Mouse (Mus musculus) liver, embryonic 14.5 days (tissue): Measurements from ENCODE around the gene Olfr727. TPM values are rescaled to one million over a fixed set of nuclear protein-coding genes. Genes with fewer than 3 reads are reported as not detected.

Source experiments
- ATAC-seq: fragments of 200-750 bp; cut with Nextera tagmentation; 2 replicates; pipeline ENCODE4 v1.8.0; 2017; ENCODE audit warnings: moderate number of reproducible peaks, mild to moderate bottlenecking, moderate library complexity; ENCODE audit not compliant: insufficient read depth
- DNase-seq, 3 experiments: peaks; one replicate each; pipeline ENCODE4 v3.0.0-alpha.2; 2012 to 2013; ENCODE audit warnings: low read depth in 3 of 3, low spot score in 3 of 3
- H3K27ac ChIP-seq: fragments of 300-500 bp; sonication (generic); 2 replicates; pipeline ENCODE4 v1.5.1; 2014; ENCODE audit warnings: moderate library complexity, mild to moderate bottlenecking, control low read depth, inconsistent platforms
- H3K27me3 ChIP-seq: fragments of 300-500 bp; sonication (generic); 2 replicates; pipeline ENCODE4 v1.6.1; 2014; ENCODE audit warnings: mild to moderate bottlenecking, low read length, moderate library complexity; ENCODE audit not compliant: control insufficient read depth, insufficient read depth
- H3K36me3 ChIP-seq: fragments of 300-500 bp; sonication (generic); replicated peaks from 2 replicates; pipeline ENCODE4 v1.6.1; 2014; ENCODE audit warnings: low read depth; ENCODE audit not compliant: control insufficient read depth, insufficient read depth
- H3K4me1 ChIP-seq, 2 experiments: fragments of 200-500 bp in 1 of 2; fragments of 300-500 bp in 1 of 2; sonication (generic) in 1 of 2; replicated peaks; 2 replicates each; pipeline ENCODE4 v1.6.1; 2012 to 2014; ENCODE audit warnings: antibody characterized with exemption in 1 of 2, inconsistent platforms in 1 of 2, low read length in 1 of 2; ENCODE audit not compliant: control insufficient read depth in 2 of 2, insufficient read depth in 2 of 2
- H3K4me2 ChIP-seq: fragments of 300-500 bp; sonication (generic); 2 replicates; pipeline ENCODE4 v1.6.1; 2014; ENCODE audit warnings: low read depth, mild to moderate bottlenecking, control low read depth, moderate library complexity
- H3K4me3 ChIP-seq, 2 experiments: fragments of 200-500 bp in 1 of 2; fragments of 300-500 bp in 1 of 2; sonication (generic) in 1 of 2; 2 replicates each; pipeline ENCODE4 v1.5.1; 2012 to 2014; ENCODE audit warnings: low read depth in 2 of 2, low read length in 2 of 2, mild to moderate bottlenecking in 2 of 2, control low read depth in 1 of 2, inconsistent platforms in 1 of 2, moderate library complexity in 1 of 2; ENCODE audit not compliant: insufficient read depth in 1 of 2
- H3K9ac ChIP-seq: fragments of 300-500 bp; sonication (generic); replicated peaks from 2 replicates; pipeline ENCODE4 v1.6.1; 2014; ENCODE audit warnings: mild to moderate bottlenecking, control low read depth, moderate library complexity
- H3K9me3 ChIP-seq: fragments of 300-500 bp; sonication (generic); 2 replicates; pipeline ENCODE4 v1.6.1; 2016; ENCODE audit warnings: low read length, mixed read lengths; ENCODE audit not compliant: control insufficient read depth
- CTCF ChIP-seq: IDR thresholded peaks from 2 replicates; pipeline ENCODE4 v1.5.1; 2016; ENCODE audit warnings: antibody characterized with exemption, low read depth, control low read depth
- EP300 ChIP-seq: IDR thresholded peaks from 2 replicates; pipeline ENCODE4 v1.6.1; 2016; ENCODE audit warnings: antibody characterized with exemption, low read depth
- WGBS: fragments of 180-500 bp; shearing (Covaris S2); extraction: QIAGEN DNeasy Blood & Tissue Kit; methylation state at CpG from one replicate; pipeline ENCODE4 v1.1.7; 2014; ENCODE audit not compliant: insufficient replicate concordance; 5-methylcytosine and 5-hydroxymethylcytosine counted together
- polyA plus RNA-seq, 2 experiments: library from polyadenylated mRNA; depleted of rRNA in 1 of 2; stranded (reverse) in 1 of 2; unstranded in 1 of 2; fragments of >200 nt; fragmentation: Nextera tagmentation in 1 of 2; extraction: Ambion mirVana in 1 of 2; gene quantifications; 2 replicates each; pipeline versions ENCODE4 v1.2.1 to v1.2.3; 2012 to 2014

The Olfr727 gene
- polyA plus RNA-seq (2012; rRNA removed) (not detected in 2 replicates), polyA plus RNA-seq (2014; fragmentation: Nextera tagmentation; extraction: Ambion mirVana) (not detected in 2 replicates)

- Histone ChIP-seq H3K4me3 (no peak within 1 kb of the TSS), H3K4me2 (no peak within 1 kb of the TSS), H3K4me1 (no peaks in the 10 kb centered on the region), H3K9ac (no peak within 1 kb of the TSS), H3K36me3 (no peaks in the 10 kb centered on the region), H3K27me3 (no peaks in the 10 kb centered on the region), H3K27ac (no peak within 1 kb of the TSS), H3K9me3 (no peaks in the 10 kb centered on the region)
- ATAC-seq = no peak
- no peak for DNase-seq
- TF ChIP-seq EP300 (no peak), CTCF (no peak)
- 76% methylated on average over 1 of the region's 1 CpGs for WGBS
Observed at GRCm38 (mm10) chr14:50122886-50123285, at the start of gene Olfr727. Olfr727 (plus strand) TSS chr14:50123186.

GRCm38 (mm10) chr14:50090853-50091252 lies 32.1 kb upstream of the Olfr727 start, which contains the start of gene Olfr726:
Olfr726 (minus strand) TSS chr14:50090953.
- H3K4me3 ChIP-seq = no peak within 1 kb of the TSS
- TF ChIP-seq CTCF (no peak), EP300 (no peak)
- 38% methylated on average over 1 of the region's 1 CpGs for WGBS
- no peaks in the 10 kb centered on the region for H3K9me3 ChIP-seq
- H3K36me3 ChIP-seq = no peaks in the 10 kb centered on the region
- no peaks in the 10 kb centered on the region for H3K27me3 ChIP-seq
- ATAC-seq (no peak), DNase-seq (no peak)
- H3K9ac ChIP-seq = no peak within 1 kb of the TSS
- no peak within 1 kb of the TSS for H3K4me2 ChIP-seq
- H3K27ac ChIP-seq = no peak within 1 kb of the TSS
- H3K4me1 ChIP-seq = no peaks in the 10 kb centered on the region

- ATAC-seq = no peak
- Histone ChIP-seq H3K4me1 (no peaks in the 10 kb centered on the region), H3K27ac (no peak within 1 kb of the TSS), H3K4me3 (no peak within 1 kb of the TSS), H3K9me3 (no peaks in the 10 kb centered on the region), H3K4me2 (no peak within 1 kb of the TSS), H3K9ac (no peak within 1 kb of the TSS), H3K36me3 (no peaks in the 10 kb centered on the region), H3K27me3 (no peaks in the 10 kb centered on the region)
- WGBS = 72% methylated on average over 5 of the region's 5 CpGs
- no peak for DNase-seq
- TF ChIP-seq CTCF (no peak), EP300 (no peak)
Observed at GRCm38 (mm10) chr14:50142580-50142979, 19.6 kb downstream of the Olfr727 start, which contains the start of gene Olfr728. Olfr728 (minus strand) TSS chr14:50142680.

- no peak for ATAC-seq
- Histone ChIP-seq H3K27me3 (no peaks in the 10 kb centered on the region), H3K9me3 (no peaks in the 10 kb centered on the region), H3K4me3 (no peak within 1 kb of the TSS), H3K4me1 (no peaks in the 10 kb centered on the region), H3K27ac (no peak within 1 kb of the TSS), H3K36me3 (no peaks in the 10 kb centered on the region), H3K4me2 (no peak within 1 kb of the TSS), H3K9ac (no peak within 1 kb of the TSS)
- no peak for DNase-seq
- TF ChIP-seq CTCF (no peak), EP300 (no peak)
Observed at GRCm38 (mm10) chr14:50152810-50153209, 29.8 kb downstream of the Olfr727 start, which contains the start of gene Olfr729. Olfr729 (minus strand) TSS chr14:50152910.

Other genes starting within 250 kb of the Olfr727 start
- gene Olfr722, start 221.2 kb upstream of the Olfr727 start, polyA plus RNA-seq (2012; rRNA removed) = not detected in 2 replicates
- not detected in 2 replicates for gene Olfr722, start 221.2 kb upstream of the Olfr727 start, polyA plus RNA-seq (2014; fragmentation: Nextera tagmentation; extraction: Ambion mirVana)
- not detected in 2 replicates for gene Olfr723, start 191.4 kb upstream of the Olfr727 start, polyA plus RNA-seq (2012; rRNA removed)
- gene Olfr723, start 191.4 kb upstream of the Olfr727 start, polyA plus RNA-seq (2014; fragmentation: Nextera tagmentation; extraction: Ambion mirVana) = not detected in 2 replicates
- not detected in 2 replicates for gene Olfr724, start 159.9 kb upstream of the Olfr727 start, polyA plus RNA-seq (2012; rRNA removed)
- gene Olfr724, start 159.9 kb upstream of the Olfr727 start, polyA plus RNA-seq (2014; fragmentation: Nextera tagmentation; extraction: Ambion mirVana) = not detected in 2 replicates
- gene Olfr725, start 82.8 kb upstream of the Olfr727 start, polyA plus RNA-seq (2012; rRNA removed) = not detected in 2 replicates
- gene Olfr725, start 82.8 kb upstream of the Olfr727 start, polyA plus RNA-seq (2014; fragmentation: Nextera tagmentation; extraction: Ambion mirVana) = not detected in 2 replicates
- not detected in 2 replicates for gene Olfr726, start 32.2 kb upstream of the Olfr727 start, polyA plus RNA-seq (2012; rRNA removed)
- gene Olfr726, start 32.2 kb upstream of the Olfr727 start, polyA plus RNA-seq (2014; fragmentation: Nextera tagmentation; extraction: Ambion mirVana) = not detected in 2 replicates
- not detected in 2 replicates for gene Olfr728, start 19.5 kb downstream of the Olfr727 start, polyA plus RNA-seq (2012; rRNA removed)
- not detected in 2 replicates for gene Olfr728, start 19.5 kb downstream of the Olfr727 start, polyA plus RNA-seq (2014; fragmentation: Nextera tagmentation; extraction: Ambion mirVana)
- not detected in 2 replicates for gene Olfr729, start 29.7 kb downstream of the Olfr727 start, polyA plus RNA-seq (2012; rRNA removed)
- gene Olfr729, start 29.7 kb downstream of the Olfr727 start, polyA plus RNA-seq (2014; fragmentation: Nextera tagmentation; extraction: Ambion mirVana) = not detected in 2 replicates
- gene Olfr730, start 65.0 kb downstream of the Olfr727 start, polyA plus RNA-seq (2012; rRNA removed) = not detected in 2 replicates
- not detected in 2 replicates for gene Olfr730, start 65.0 kb downstream of the Olfr727 start, polyA plus RNA-seq (2014; fragmentation: Nextera tagmentation; extraction: Ambion mirVana)
- gene Olfr731, start 118.7 kb downstream of the Olfr727 start, polyA plus RNA-seq (2012; rRNA removed) = not detected in 2 replicates
- not detected in 2 replicates for gene Olfr731, start 118.7 kb downstream of the Olfr727 start, polyA plus RNA-seq (2014; fragmentation: Nextera tagmentation; extraction: Ambion mirVana)
- not detected in 2 replicates for gene Olfr732, start 161.0 kb downstream of the Olfr727 start, polyA plus RNA-seq (2012; rRNA removed)
- not detected in 2 replicates for gene Olfr732, start 161.0 kb downstream of the Olfr727 start, polyA plus RNA-seq (2014; fragmentation: Nextera tagmentation; extraction: Ambion mirVana)
- gene Olfr733, start 178.3 kb downstream of the Olfr727 start, polyA plus RNA-seq (2012; rRNA removed) = not detected in 2 replicates
- gene Olfr733, start 178.3 kb downstream of the Olfr727 start, polyA plus RNA-seq (2014; fragmentation: Nextera tagmentation; extraction: Ambion mirVana) = not detected in 2 replicates
- gene Olfr734, start 203.6 kb downstream of the Olfr727 start, polyA plus RNA-seq (2012; rRNA removed) = not detected in 2 replicates
- not detected in 2 replicates for gene Olfr734, start 203.6 kb downstream of the Olfr727 start, polyA plus RNA-seq (2014; fragmentation: Nextera tagmentation; extraction: Ambion mirVana)
- not detected in 2 replicates for gene Olfr735, start 225.7 kb downstream of the Olfr727 start, polyA plus RNA-seq (2012; rRNA removed)
- gene Olfr735, start 225.7 kb downstream of the Olfr727 start, polyA plus RNA-seq (2014; fragmentation: Nextera tagmentation; extraction: Ambion mirVana) = not detected in 2 replicates
- gene Tlr11, start 234.7 kb downstream of the Olfr727 start, polyA plus RNA-seq (2012; rRNA removed) = 0.04 TPM in 2 replicates
- gene Tlr11, start 234.7 kb downstream of the Olfr727 start, polyA plus RNA-seq (2014; fragmentation: Nextera tagmentation; extraction: Ambion mirVana) = 0.05 TPM in 1 of 2 replicates, not detected in the other